Mouse (Mus musculus) macrophage (primary cell): ENCODE results near the gene Fam189b. TPM values are rescaled to one million over a fixed set of nuclear protein-coding genes. Genes with fewer than 3 reads are reported as not detected.
A peak's percentile ranks its signal among the peaks of the same experiment; 100 is the strongest.

ENCODE experiments used
- H3K27ac ChIP-seq: fragments of 350-480 bp; formaldehyde crosslinking; 2 replicates; pipeline ENCODE4 v1.9.0; 2021
- H3K36me3 ChIP-seq: fragments of 350-480 bp; formaldehyde crosslinking; 2 replicates; pipeline ENCODE4 v1.9.0; 2021; ENCODE audit errors: inconsistent target
- H3K4me3 ChIP-seq: fragments of 350-480 bp; formaldehyde crosslinking; 2 replicates; pipeline ENCODE4 v1.9.0; 2021; ENCODE audit errors: inconsistent target
- H3K79me2 ChIP-seq: fragments of 350-480 bp; formaldehyde crosslinking; 2 replicates; pipeline ENCODE4 v1.9.0; 2021; ENCODE audit errors: inconsistent target
- WGBS: methylation state at CpG from one replicate; pipeline ENCODE4 v1.1.7; 2026; ENCODE audit warnings: inconsistent platforms; ENCODE audit not compliant: missing documents; 5-methylcytosine and 5-hydroxymethylcytosine counted together
- polyA plus RNA-seq: library from polyadenylated mRNA; stranded (reverse); fragments of 250-400 nt; gene quantifications from 3 replicates; pipeline ENCODE4 v1.2.4, GENCODE M21; 2018; ENCODE audit warnings: inconsistent platforms

Fam189b gene
- polyA plus RNA-seq, 1 experiment from 2014 or later, result 1.1 TPM

- Histone ChIP-seq H3K4me3 (no peak overlapping the region), H3K79me2 (no peaks in the 10 kb centered on the region), H3K36me3 (no peaks in the 10 kb centered on the region), H3K27ac (no peak overlapping the region)
- WGBS, result 92% methylated on average over 12 of the region's 12 CpGs
These were observed 42.4 kb downstream of the Fam189b start for GRCm38 (mm10) chr3:89225321-89225815.

- Histone ChIP-seq H3K4me3 (no peak overlapping the region), H3K27ac (no peak overlapping the region), H3K79me2 (no peaks in the 10 kb centered on the region), H3K36me3 (no peaks in the 10 kb centered on the region)
- WGBS, result 64% methylated on average over 4 of the region's 4 CpGs
These were observed 43.0 kb downstream of the Fam189b start for GRCm38 (mm10) chr3:89225918-89226317.

GRCm38 (mm10) chr3:89226361-89226760 lies 43.4 kb downstream of the Fam189b start:
- H3K79me2 ChIP-seq, result no peaks in the 10 kb centered on the region
- no peaks in the 10 kb centered on the region for H3K36me3 ChIP-seq
- H3K27ac ChIP-seq, result no peak overlapping the region
- WGBS, result 96% methylated on average over 11 of the region's 11 CpGs
- no peak overlapping the region for H3K4me3 ChIP-seq

DNA sequence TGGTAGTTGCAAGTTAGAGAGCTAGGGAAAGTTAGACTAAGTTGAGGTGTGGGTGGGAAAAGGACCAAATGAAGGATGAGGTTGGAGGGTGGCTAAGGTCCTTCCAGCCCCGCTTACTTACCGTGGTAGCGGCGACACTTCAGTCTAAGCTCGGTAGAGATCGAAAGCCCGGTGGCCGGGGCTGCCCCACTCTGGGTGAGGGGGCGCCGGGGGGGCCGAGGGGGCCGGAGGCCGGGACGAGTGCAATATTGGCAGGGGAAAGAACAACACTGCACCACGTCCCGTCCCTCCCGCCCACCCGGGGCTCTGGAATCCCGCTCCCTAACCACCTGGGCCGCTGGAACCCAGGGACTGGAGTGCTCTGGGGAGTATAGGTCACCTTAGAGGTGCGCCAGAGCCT lies 44.0 kb downstream of the Fam189b start, which contains the start of gene Mtx1:
Gene Mtx1, minus strand, starts transcription at position 189 of the 400 bp plus-strand sequence.
- 26% methylated on average over 20 of the region's 21 CpGs for WGBS
- no peaks in the 10 kb centered on the region for H3K79me2 ChIP-seq
- H3K27ac ChIP-seq, result no peak within 1 kb of the TSS
- H3K4me3 ChIP-seq, result no peak within 1 kb of the TSS; the same call in 1 of the 2 replicates
- no peaks in the 10 kb centered on the region for H3K36me3 ChIP-seq

DNA sequence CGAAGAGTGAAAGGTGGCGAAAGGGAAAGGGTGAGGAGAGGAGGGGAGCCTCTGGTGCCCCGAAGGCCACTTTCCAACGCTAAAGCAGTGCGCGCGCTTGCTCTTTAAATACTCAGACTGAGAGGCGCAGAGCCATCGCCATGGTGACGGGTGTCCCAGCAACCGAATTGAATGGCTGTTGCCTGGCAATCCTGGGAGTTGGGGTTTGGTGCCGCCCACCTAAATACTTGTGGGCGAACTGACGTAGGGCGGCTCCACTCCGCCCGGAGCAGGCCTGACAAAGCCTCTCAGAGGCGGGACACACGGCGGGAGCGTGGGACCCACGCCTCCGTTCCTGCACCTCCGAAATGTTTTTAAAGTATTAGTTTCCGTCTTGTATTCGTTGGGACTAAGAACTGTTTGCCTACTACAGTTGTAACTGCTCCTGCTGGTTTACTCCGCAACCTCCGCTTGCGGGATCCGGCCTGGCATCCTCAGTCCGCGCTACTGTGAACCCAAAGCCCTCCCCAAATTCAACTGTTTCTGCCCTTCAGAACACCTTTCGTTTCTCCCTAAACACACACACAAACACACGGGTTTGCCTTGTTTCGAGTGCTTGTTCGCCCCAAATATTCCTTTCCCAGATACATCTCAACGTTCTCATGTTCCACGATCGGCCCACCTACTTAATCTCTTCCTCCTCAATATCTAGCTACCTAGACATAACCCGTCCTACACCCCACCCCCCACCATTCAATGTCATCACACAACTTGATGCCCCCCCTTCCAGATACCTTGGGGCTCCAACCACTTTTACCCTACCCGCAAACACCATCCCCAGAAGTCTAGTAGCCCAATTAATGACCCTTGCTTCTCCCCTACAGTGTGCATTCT lies 44.6 kb downstream of the Fam189b start:
- peak overlapping the region; percentile 37; the same call in 1 of the 2 replicates for H3K4me3 ChIP-seq
- 15% methylated on average over 41 of the region's 41 CpGs for WGBS
- no peaks in the 10 kb centered on the region for H3K36me3 ChIP-seq
- no peak overlapping the region for H3K27ac ChIP-seq
- no peaks in the 10 kb centered on the region for H3K79me2 ChIP-seq

GRCm38 (mm10) chr3:89228180-89228549 lies 45.2 kb downstream of the Fam189b start:
- Histone ChIP-seq H3K79me2 (no peaks in the 10 kb centered on the region), H3K27ac (no peak overlapping the region), H3K4me3 (peak overlapping the region; percentile 37), H3K36me3 (no peaks in the 10 kb centered on the region)
- WGBS, result 2% methylated on average over 20 of the region's 20 CpGs

DNA sequence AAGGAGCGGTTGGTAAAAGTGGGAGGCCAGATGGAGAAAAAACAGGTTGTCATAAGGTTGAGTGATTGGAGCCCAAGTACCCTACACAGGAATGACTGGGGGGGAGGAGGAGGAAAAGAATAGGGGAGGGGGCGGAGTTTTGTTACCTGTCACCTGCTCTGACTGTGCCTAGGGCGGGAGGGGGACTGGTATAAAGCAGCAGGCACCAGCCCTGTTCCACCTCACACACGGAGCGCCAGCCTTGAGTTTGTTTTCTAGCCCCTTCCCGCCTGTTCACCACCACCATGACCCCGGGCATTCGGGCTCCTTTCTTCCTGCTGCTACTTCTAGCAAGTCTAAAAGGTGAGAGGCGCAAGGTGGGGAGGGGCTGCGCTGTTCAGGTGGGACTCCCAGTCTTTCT lies 45.9 kb downstream of the Fam189b start, which contains the start of gene Muc1:
Gene Muc1, plus strand, starts transcription at position 222 of the 400 bp plus-strand sequence.
- no peak within 1 kb of the TSS for H3K27ac ChIP-seq
- 63% methylated on average over 10 of the region's 10 CpGs for WGBS
- H3K4me3 ChIP-seq, result peak within 1 kb of the TSS; percentile 37
- no peaks in the 10 kb centered on the region for H3K79me2 ChIP-seq
- H3K36me3 ChIP-seq, result no peaks in the 10 kb centered on the region

- no peak overlapping the region for H3K4me3 ChIP-seq
- no peak overlapping the region for H3K27ac ChIP-seq
- H3K36me3 ChIP-seq, result no peaks in the 10 kb centered on the region
- WGBS, result 95% methylated on average over 4 of the region's 4 CpGs
- no peaks in the 10 kb centered on the region for H3K79me2 ChIP-seq
These were observed 46.3 kb downstream of the Fam189b start for GRCm38 (mm10) chr3:89229276-89229675.

- Histone ChIP-seq H3K36me3 (no peaks in the 10 kb centered on the region), H3K27ac (no peak overlapping the region), H3K79me2 (no peaks in the 10 kb centered on the region), H3K4me3 (no peak overlapping the region)
- WGBS, result 100% methylated on average over 2 of the region's 2 CpGs
These were observed 47.6 kb downstream of the Fam189b start for GRCm38 (mm10) chr3:89230561-89230960.

DNA sequence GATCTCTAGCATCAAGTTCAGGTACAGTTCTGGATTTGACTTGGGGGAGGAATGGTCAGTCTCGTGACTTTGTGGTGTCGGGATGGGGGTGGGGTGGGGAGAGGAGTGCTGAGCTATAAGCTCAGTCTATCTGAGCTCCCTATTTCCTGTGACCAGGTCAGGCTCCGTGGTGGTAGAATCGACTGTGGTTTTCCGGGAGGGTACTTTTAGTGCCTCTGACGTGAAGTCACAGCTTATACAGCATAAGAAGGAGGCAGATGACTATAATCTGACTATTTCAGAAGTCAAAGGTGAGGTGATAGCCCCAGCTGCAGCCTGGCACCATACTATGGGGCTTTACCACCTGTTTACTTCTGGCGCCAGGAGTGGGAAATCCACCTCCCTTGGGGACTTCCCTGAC lies 48.4 kb downstream of the Fam189b start:
- H3K27ac ChIP-seq, result no peak overlapping the region
- no peaks in the 10 kb centered on the region for H3K36me3 ChIP-seq
- 17% methylated on average over 7 of the region's 7 CpGs for WGBS
- no peaks in the 10 kb centered on the region for H3K79me2 ChIP-seq
- no peak overlapping the region for H3K4me3 ChIP-seq

DNA sequence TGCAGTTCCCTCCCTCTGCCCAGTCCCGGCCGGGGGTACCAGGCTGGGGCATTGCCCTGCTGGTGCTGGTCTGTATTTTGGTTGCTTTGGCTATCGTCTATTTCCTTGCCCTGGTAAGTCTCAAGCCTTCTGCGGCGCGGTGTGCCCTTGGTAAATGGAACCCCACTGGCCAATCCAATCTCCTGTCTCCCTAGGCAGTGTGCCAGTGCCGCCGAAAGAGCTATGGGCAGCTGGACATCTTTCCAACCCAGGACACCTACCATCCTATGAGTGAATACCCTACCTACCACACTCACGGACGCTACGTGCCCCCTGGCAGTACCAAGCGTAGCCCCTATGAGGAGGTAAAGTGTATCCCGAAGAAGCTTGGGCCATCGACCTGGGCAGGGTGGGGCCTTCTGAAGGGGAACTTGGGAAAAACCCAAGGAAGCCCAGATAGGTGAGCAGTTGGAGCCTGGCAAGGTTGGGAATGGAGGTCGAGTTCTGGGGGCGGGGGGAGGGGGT lies 48.9 kb downstream of the Fam189b start:
- 84% methylated on average over 14 of the region's 16 CpGs for WGBS
- H3K36me3 ChIP-seq, result no peaks in the 10 kb centered on the region
- no peak overlapping the region for H3K27ac ChIP-seq
- no peaks in the 10 kb centered on the region for H3K79me2 ChIP-seq
- no peak overlapping the region for H3K4me3 ChIP-seq

DNA sequence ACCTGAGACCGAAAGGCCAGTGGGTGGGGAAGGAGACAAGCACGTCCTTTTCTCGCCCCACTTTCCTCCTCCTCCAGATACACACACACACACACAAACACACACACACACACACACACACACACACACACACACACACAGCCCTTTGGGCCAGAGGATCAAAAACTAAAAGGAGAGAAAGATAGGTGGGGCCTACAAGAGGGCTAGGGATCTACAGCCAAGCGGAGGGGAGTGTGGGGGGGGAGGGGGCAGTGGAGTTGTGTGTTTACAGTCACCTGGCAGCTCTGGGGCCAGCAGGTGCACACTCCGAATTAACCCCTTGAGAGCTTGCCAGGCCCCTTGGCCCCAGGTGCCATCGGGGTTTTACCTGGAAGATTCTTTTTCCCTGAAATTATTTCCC lies 49.7 kb downstream of the Fam189b start:
- 97% methylated on average over 3 of the region's 6 CpGs for WGBS
- Histone ChIP-seq H3K36me3 (no peaks in the 10 kb centered on the region), H3K4me3 (no peak overlapping the region), H3K79me2 (no peaks in the 10 kb centered on the region), H3K27ac (no peak overlapping the region)

GRCm38 (mm10) chr3:89233562-89234110 lies 50.7 kb downstream of the Fam189b start:
- WGBS, result 16% methylated on average over 14 of the region's 14 CpGs
- no peaks in the 10 kb centered on the region for H3K36me3 ChIP-seq

GRCm38 (mm10) chr3:89236516-89236915 lies 53.6 kb downstream of the Fam189b start:
- Histone ChIP-seq H3K27ac (no peak overlapping the region), H3K36me3 (no peaks in the 10 kb centered on the region), H3K79me2 (no peaks in the 10 kb centered on the region), H3K4me3 (no peak overlapping the region)
- WGBS, result 98% methylated on average over 4 of the region's 10 CpGs

More at GRCm38 (mm10) chr3:89233562-89234110, 50.7 kb downstream of the Fam189b start:
- H3K4me3 ChIP-seq, result no peak overlapping the region
- no peak overlapping the region for H3K27ac ChIP-seq
- H3K79me2 ChIP-seq, result no peaks in the 10 kb centered on the region

- no peak overlapping the region for H3K4me3 ChIP-seq
- no peaks in the 10 kb centered on the region for H3K79me2 ChIP-seq
- WGBS, result 84% methylated on average over 21 of the region's 21 CpGs
- H3K27ac ChIP-seq, result no peak overlapping the region
- no peaks in the 10 kb centered on the region for H3K36me3 ChIP-seq
These were observed 54.7 kb downstream of the Fam189b start for GRCm38 (mm10) chr3:89237682-89238081.
